Mouse (Mus musculus): ENCODE data around the gene C5ar2.

DNA sequence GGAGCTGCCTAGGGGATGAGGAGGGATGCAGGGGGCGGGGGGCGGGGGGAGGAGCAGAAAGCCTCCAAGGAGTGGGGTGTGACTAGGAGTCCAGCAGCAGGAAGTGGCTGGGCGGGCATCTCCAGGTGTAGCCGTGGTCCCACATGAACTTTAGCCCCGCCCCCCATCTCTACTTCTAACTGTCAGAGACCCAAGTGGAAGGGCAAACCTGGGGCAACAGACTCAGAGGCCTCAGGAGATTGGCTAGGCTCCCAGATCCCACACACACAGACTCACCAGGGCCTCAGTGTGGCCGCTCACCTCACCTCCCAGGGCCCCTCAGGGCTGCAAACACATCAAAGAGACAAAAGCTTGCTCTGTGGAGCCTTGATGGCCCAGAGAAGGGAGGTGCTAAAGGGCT, 47.3 kb downstream of the C5ar2 start:
- TF ChIP-seq CTCF (IDR thresholded peaks at IDR 0.05; ENCODE audit: low read depth) (no peak), EP300 (IDR thresholded peaks at IDR 0.05; ENCODE audit: low read depth) (no peak)
